Mouse (Mus musculus): ENCODE results near the gene Tmem221. TPM values are rescaled to one million over a fixed set of nuclear protein-coding genes. Genes with fewer than 3 reads are reported as not detected.

Tmem221 gene
- polyA plus RNA-seq (2017; shearing (Covaris generic)): 0.40 TPM

GRCm38 (mm10) chr8:71558071-71558957 lies at the start of gene Tmem221:
Gene Tmem221 (minus strand): TSS chr8:71558871.

GRCm38 (mm10) chr8:71597451-71597850 lies 38.8 kb upstream of the Tmem221 start, which contains the start of gene Fam129c:
Gene Fam129c (plus strand): TSS chr8:71597648.

GRCm38 (mm10) chr8:71591471-71592373 lies 33.1 kb upstream of the Tmem221 start, which contains the start of gene Pgls:
Gene Pgls (plus strand): TSS chr8:71592176.

GRCm38 (mm10) chr8:71568387-71568937 lies 9.8 kb upstream of the Tmem221 start, which contains the start of gene Slc27a1:
Gene Slc27a1 (plus strand): TSS chr8:71568882.

GRCm38 (mm10) chr8:71566501-71566900 lies 7.8 kb upstream of the Tmem221 start, which contains the start of gene Nxnl1:
Gene Nxnl1 (minus strand): TSS chr8:71566601.

GRCm38 (mm10) chr8:71542632-71543343 lies 15.9 kb downstream of the Tmem221 start, which contains the start of gene Mvb12a:
Gene Mvb12a (plus strand): TSS chr8:71542922.

GRCm38 (mm10) chr8:71537028-71537867 lies 21.4 kb downstream of the Tmem221 start, which contains the start of gene Bst2:
Gene Bst2 (minus strand): TSS chr8:71537456.

GRCm38 (mm10) chr8:71525226-71526050 lies 33.2 kb downstream of the Tmem221 start, which contains the start of gene Ccdc194:
Gene Ccdc194 (minus strand): TSS chr8:71525711.

GRCm38 (mm10) chr8:71511644-71512043 lies 47.0 kb downstream of the Tmem221 start, which contains the start of gene Plvap:
Gene Plvap (minus strand): TSS chr8:71511752.

Other genes with a start within 250 kb of the Tmem221 start
- 210 TPM for gene Use1, start 192.0 kb downstream of the Tmem221 start, polyA plus RNA-seq (2017; shearing (Covaris generic))
- 5.3 TPM for gene Ocel1, start 187.6 kb downstream of the Tmem221 start, polyA plus RNA-seq (2017; shearing (Covaris generic))
- not detected for gene Nr2f6, start 176.9 kb downstream of the Tmem221 start, polyA plus RNA-seq (2017; shearing (Covaris generic))
- 0.11 TPM for gene Ushbp1, start 163.1 kb downstream of the Tmem221 start, polyA plus RNA-seq (2017; shearing (Covaris generic))
- gene Babam1, start 162.0 kb downstream of the Tmem221 start, polyA plus RNA-seq (2017; shearing (Covaris generic)): 126 TPM
- 0.68 TPM for gene Ankle1, start 152.9 kb downstream of the Tmem221 start, polyA plus RNA-seq (2017; shearing (Covaris generic))
- 73.3 TPM for gene Abhd8, start 95.2 kb downstream of the Tmem221 start, polyA plus RNA-seq (2017; shearing (Covaris generic))
- gene Mrpl34, start 93.9 kb downstream of the Tmem221 start, polyA plus RNA-seq (2017; shearing (Covaris generic)): 93.2 TPM
- gene Dda1, start 89.7 kb downstream of the Tmem221 start, polyA plus RNA-seq (2017; shearing (Covaris generic)): 64.2 TPM
- 0.14 TPM for gene Ano8, start 72.9 kb downstream of the Tmem221 start, polyA plus RNA-seq (2017; shearing (Covaris generic))
- 3.4 TPM for gene Gtpbp3, start 70.8 kb downstream of the Tmem221 start, polyA plus RNA-seq (2017; shearing (Covaris generic))
- gene Plvap, start 47.1 kb downstream of the Tmem221 start, polyA plus RNA-seq (2017; shearing (Covaris generic)): not detected
- gene Ccdc194, start 33.2 kb downstream of the Tmem221 start, polyA plus RNA-seq (2017; shearing (Covaris generic)): not detected
- 173 TPM for gene Bst2, start 21.4 kb downstream of the Tmem221 start, polyA plus RNA-seq (2017; shearing (Covaris generic))
- 55.1 TPM for gene Mvb12a, start 15.9 kb downstream of the Tmem221 start, polyA plus RNA-seq (2017; shearing (Covaris generic))
- gene Nxnl1, start 7.7 kb upstream of the Tmem221 start, polyA plus RNA-seq (2017; shearing (Covaris generic)): 0.12 TPM
- gene Slc27a1, start 10.0 kb upstream of the Tmem221 start, polyA plus RNA-seq (2017; shearing (Covaris generic)): 12.4 TPM
- gene Pgls, start 33.3 kb upstream of the Tmem221 start, polyA plus RNA-seq (2017; shearing (Covaris generic)): 21.4 TPM
- 2.2 TPM for gene Fam129c, start 38.8 kb upstream of the Tmem221 start, polyA plus RNA-seq (2017; shearing (Covaris generic))
- gene Colgalt1, start 52.1 kb upstream of the Tmem221 start, polyA plus RNA-seq (2017; shearing (Covaris generic)): 4.4 TPM
- 0.86 TPM for gene Unc13a, start 112.9 kb upstream of the Tmem221 start, polyA plus RNA-seq (2017; shearing (Covaris generic))
- 86.8 TPM for gene Jak3, start 117.4 kb upstream of the Tmem221 start, polyA plus RNA-seq (2017; shearing (Covaris generic))
- 15.2 TPM for gene Insl3, start 130.3 kb upstream of the Tmem221 start, polyA plus RNA-seq (2017; shearing (Covaris generic))
- 5.7 TPM for gene B3gnt3, start 142.9 kb upstream of the Tmem221 start, polyA plus RNA-seq (2017; shearing (Covaris generic))
- gene Fcho1, start 166.8 kb upstream of the Tmem221 start, polyA plus RNA-seq (2017; shearing (Covaris generic)): 256 TPM

All from CD4-positive, CD25-positive, alpha-beta regulatory T cell, adult 9 weeks (primary cell).